Mouse (Mus musculus) layer of hippocampus, adult 8-10 months (tissue): ENCODE results near the gene Bend6. TPM values are rescaled to one million over a fixed set of nuclear protein-coding genes. Genes with fewer than 3 reads are reported as not detected.

ENCODE experiments used
- DNase-seq, 2 experiments: peaks; one replicate each; pipeline ENCODE4 v3.0.0; 2022; ENCODE audit warnings: low spot score in 2 of 2
- total RNA-seq, 4 experiments: library from RNA; stranded (reverse); gene quantifications; 2 replicates each; pipeline ENCODE4 v1.2.4; 2022

Gene Bend6
- total RNA-seq, 4 experiments from 2014 or later = 85.0 to 93.6 (median 85.6) TPM

DNA sequence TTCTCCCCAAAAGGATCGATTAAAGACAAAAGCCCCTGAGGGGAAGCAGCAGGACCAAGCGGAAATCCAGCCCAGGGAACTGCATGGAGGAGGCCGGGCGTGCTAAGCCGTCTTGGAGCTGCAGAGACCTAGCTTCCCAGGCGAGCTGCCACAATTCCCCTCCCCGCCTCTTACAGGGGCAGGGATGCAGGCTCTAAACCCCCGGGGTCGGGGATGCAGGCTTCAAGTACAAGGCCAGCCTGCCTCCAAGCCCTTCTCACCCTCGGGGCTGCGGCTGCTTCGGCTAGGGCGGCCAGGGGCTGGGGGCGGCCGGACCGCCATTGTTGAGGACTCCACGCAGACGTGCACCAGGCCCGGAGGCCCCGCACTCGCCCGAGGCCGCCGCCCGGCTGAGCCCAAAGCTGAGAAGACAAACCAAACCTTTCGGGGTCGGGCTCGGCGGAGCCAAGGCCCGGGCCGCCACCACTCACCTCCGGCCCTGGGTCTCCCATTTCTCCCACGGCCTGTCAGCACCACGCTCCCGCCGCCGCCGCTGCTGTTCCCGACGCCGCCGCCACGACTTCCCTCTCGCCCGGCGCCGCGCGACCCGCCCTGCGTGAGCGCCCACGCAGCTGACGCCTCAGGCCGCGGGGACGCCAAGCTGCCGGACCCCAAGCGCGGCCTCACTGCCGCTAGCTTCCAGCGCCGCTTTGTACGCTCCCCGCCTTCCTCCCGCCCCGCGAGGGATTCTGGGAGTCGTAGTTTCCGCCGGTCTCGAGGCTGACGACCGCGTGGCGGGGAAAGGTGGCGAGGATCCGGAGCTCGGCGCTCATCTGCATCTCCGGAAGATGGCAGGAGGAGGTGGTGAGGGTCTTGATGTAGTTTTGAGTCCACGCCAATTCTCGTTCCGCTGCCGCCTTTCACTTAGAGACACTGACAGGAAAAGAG, 93.5 kb downstream of the Bend6 start, which contains the start of gene Zfp451:
Zfp451 (minus strand) TSS at position 728 of the 927 bp plus-strand sequence.
- DNase-seq = peak; percentile 86 to 87

DNA sequence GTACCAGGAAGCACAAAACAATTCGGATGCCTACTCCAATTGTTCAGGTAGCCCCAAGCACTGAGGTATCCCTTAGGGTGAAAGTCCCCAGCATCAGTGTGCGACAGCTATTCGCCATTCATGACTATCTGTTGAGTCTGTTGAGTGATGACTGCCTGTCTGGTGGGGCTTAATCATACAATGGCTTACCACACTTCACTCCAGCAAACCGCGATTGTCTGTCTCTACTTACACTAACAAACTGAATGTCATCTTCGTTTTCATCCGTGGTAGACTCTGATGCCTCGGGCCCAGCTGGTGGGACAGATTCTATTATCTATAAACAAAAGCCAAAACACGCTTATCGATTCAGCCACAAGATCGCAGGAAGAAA, 94.1 kb downstream of the Bend6 start:
- DNase-seq = peak in 1 of 2 experiments; percentile 16

DNA sequence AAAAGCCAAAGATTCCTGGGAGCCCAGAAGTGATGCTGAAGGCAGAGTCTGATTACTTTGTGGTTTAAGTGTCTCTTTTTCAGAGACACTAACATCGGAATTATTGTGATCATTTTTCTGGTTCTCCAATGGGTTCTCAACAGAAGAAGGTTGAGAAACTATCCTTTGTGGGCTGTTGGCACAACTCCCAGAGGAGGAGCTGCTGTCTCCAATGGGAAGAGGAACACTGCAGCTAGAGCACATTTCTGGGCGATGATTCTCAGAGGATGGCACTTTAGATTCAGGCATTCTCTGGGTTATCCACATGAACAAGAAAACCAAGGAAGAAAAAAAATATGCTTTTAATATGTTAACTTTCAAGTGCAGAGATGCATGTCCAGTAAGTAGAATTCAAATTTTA, 104.3 kb downstream of the Bend6 start:
- peak in 1 of 2 experiments; percentile 24 for DNase-seq

Other genes starting within 250 kb of the Bend6 start
- gene Prim2, start 238.0 kb downstream of the Bend6 start, total RNA-seq = 1 to 10 TPM; 5.0 to 7.4 (median 6.9) TPM
- 10 to 100 TPM; 28.1 to 35.6 (median 33.3) TPM for gene Rab23, start 187.9 kb downstream of the Bend6 start, total RNA-seq
- 10 to 100 TPM in 2 of 4 experiments, 1 to 10 TPM in 2; 8.5 to 10.5 (median 9.5) TPM for gene Bag2, start 150.0 kb downstream of the Bend6 start, total RNA-seq
- 10 to 100 TPM; 45.9 to 62.3 (median 54.0) TPM for gene Zfp451, start 93.2 kb downstream of the Bend6 start, total RNA-seq
- gene Dst, start 409 bp upstream of the Bend6 start, total RNA-seq = 100 to 1,000 TPM; 211 to 239 (median 222) TPM